Mouse (Mus musculus): Measurements from ENCODE around the gene Cbl.

DNA sequence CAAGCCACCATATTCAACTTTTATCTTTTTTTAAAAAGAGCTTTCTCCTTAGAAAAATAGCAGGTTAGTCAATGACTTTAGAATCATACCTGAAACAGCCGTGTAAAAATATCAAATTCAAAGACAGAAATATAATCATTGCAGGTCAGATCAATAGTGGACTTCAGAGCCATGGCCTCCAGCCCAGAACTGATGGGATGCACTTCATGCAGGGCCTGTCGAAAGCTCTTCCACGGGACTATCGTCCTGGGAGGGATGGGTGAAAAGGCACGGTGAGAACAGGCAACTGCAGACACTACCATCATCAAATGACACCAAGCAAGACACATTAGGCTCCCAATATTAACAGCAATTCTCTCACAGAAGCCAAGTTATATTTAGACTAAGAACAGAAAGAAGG is 64.9 kb downstream of the Cbl start:
- no peak for TF ChIP-seq CTCF (IDR thresholded peaks at IDR 0.05; ENCODE audit: control insufficient read depth, insufficient read depth, insufficient read length)
- TF ChIP-seq USF1 (IDR thresholded peaks at IDR 0.05; ENCODE audit: low read depth): no peak
- no peak for TF ChIP-seq MYOD1 (IDR thresholded peaks at IDR 0.05; ENCODE audit: control insufficient read depth, insufficient read length, low read depth)

All from C2C12 (cell line).